Mouse (Mus musculus): Measurements from ENCODE around the gene Clk1. TPM values are rescaled to one million over a fixed set of nuclear protein-coding genes. Genes with fewer than 3 reads are reported as not detected.

Clk1 gene
- total RNA-seq, 2 experiments from 2014 or later = 92.9 to 123 TPM

- DNase-seq (ENCODE audit: low spot score in 2 of 2) = no peak
- intact Hi-C loops (cut with DNase I) = no loop called here
These were observed 58.0 kb downstream of the Clk1 start for GRCm38 (mm10) chr1:58365829-58366228.

DNA sequence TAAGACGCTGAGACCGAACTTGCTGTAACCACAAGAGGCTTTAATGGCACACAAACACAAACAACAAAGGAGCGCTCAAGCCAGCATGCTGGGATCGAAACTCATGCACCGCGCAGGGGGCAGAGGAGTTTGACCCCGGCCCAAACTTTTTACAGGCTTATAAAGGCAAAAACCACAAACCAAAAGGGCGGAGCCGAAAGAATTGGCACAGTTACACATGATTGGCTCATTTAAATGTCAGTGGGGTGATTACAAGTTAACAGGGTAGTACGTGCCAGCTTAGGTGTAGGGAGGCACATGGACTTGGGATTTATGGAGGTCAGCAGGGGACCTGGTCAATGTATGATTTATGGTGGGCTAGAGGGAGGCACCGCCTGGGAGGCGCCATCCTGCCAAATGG, 59.3 kb downstream of the Clk1 start:
- no peak for DNase-seq (ENCODE audit: low spot score in 2 of 2)

GRCm38 (mm10) chr1:58362296-58362695, 61.6 kb downstream of the Clk1 start:
- intact Hi-C loops (cut with DNase I) = no loop called here
- DNase-seq (ENCODE audit: low spot score in 2 of 2) = no peak

More for the DNA sequence above, 59.3 kb downstream of the Clk1 start:
- intact Hi-C loops (cut with DNase I) = no loop called here

Other genes with a start within 250 kb of the Clk1 start
- 1 to 10 TPM; 4.8 to 6.7 TPM for gene Aox4, start 213.7 kb downstream of the Clk1 start, total RNA-seq (2021)
- not detected for gene Aox2, start 145.7 kb downstream of the Clk1 start, total RNA-seq (2021)
- 100 to 1,000 TPM; 164 to 173 TPM for gene Bzw1, start 31.2 kb downstream of the Clk1 start, total RNA-seq (2021)
- gene Nif3l1, start 21.1 kb upstream of the Clk1 start, total RNA-seq (2021) = 10 to 100 TPM; 14.7 to 21.7 TPM
- 10 to 100 TPM; 27.1 to 27.8 TPM for gene Ppil3, start 21.4 kb upstream of the Clk1 start, total RNA-seq (2021)
- 10 to 100 TPM; 25.5 to 26.5 TPM for gene Orc2, start 81.0 kb upstream of the Clk1 start, total RNA-seq (2021)
- 100 to 1,000 TPM; 137 to 145 TPM for gene Fam126b, start 162.3 kb upstream of the Clk1 start, total RNA-seq (2021)
- gene Ndufb3, start 162.3 kb upstream of the Clk1 start, total RNA-seq (2021) = 100 to 1,000 TPM; 111 to 112 TPM

All from left cerebral cortex, postnatal 25 days (tissue).